Mouse (Mus musculus): ENCODE results near the gene Ddr2. TPM values are rescaled to one million over a fixed set of nuclear protein-coding genes. Genes with fewer than 3 reads are reported as not detected.

The Ddr2 gene
- polyA plus RNA-seq, 1 experiment from 2014 or later: 12.0 TPM

Other genes with a start within 250 kb of the Ddr2 start
- gene Ccdc190, start 182.1 kb downstream of the Ddr2 start, polyA plus RNA-seq (2015; fragmentation: Nextera tagmentation; extraction: Ambion mirVana): not detected in 2 replicates
- gene Hsd17b7, start 141.5 kb downstream of the Ddr2 start, polyA plus RNA-seq (2015; fragmentation: Nextera tagmentation; extraction: Ambion mirVana): 16.7 and 18.1 TPM in 2 replicates
- gene Uap1, start 64.2 kb upstream of the Ddr2 start, polyA plus RNA-seq (2015; fragmentation: Nextera tagmentation; extraction: Ambion mirVana): 45.0 and 46.0 TPM in 2 replicates
- 4.6 and 6.1 TPM in 2 replicates for gene Uhmk1, start 104.6 kb upstream of the Ddr2 start, polyA plus RNA-seq (2015; fragmentation: Nextera tagmentation; extraction: Ambion mirVana)
- gene Sh2d1b2, start 122.0 kb upstream of the Ddr2 start, polyA plus RNA-seq (2015; fragmentation: Nextera tagmentation; extraction: Ambion mirVana): not detected in 2 replicates
- 0.19 and 0.24 TPM in 2 replicates for gene Sh2d1b1, start 166.6 kb upstream of the Ddr2 start, polyA plus RNA-seq (2015; fragmentation: Nextera tagmentation; extraction: Ambion mirVana)
- gene Gm7694, start 195.6 kb upstream of the Ddr2 start, polyA plus RNA-seq (2015; fragmentation: Nextera tagmentation; extraction: Ambion mirVana): 4.0 and 5.1 TPM in 2 replicates
- 1.6 and 1.7 TPM in 2 replicates for gene Spata46, start 198.0 kb upstream of the Ddr2 start, polyA plus RNA-seq (2015; fragmentation: Nextera tagmentation; extraction: Ambion mirVana)

Measured in heart, embryonic 15.5 days (tissue).